Mouse (Mus musculus) neural tube, embryonic 10.5 days (tissue): ENCODE results near the gene Stk10.

Source experiments
- DNase-seq: peaks from one replicate; pipeline ENCODE4 v3.0.0-alpha.2; 2017; ENCODE audit warnings: low spot score; ENCODE audit errors: extremely low spot score

The Stk10 gene

DNA sequence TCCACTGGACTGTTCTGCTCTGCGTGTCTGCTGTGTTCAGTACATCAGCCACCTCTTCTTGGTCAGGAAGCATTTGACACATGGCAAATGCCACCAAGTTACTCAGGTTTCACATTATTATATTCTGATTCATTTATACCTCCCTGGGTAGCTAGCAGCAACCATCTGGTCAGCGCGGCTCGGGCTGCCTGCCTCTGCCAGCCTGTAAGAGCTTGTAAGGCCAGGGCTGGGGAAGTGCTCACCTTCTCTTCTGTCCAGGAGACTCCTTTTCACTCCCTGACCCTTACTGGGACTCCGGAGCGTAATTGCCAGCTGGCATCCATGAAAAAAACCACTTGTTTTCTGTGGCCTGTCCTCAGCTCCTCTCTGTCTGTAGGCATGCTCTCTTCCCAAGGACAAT is 16.1 kb downstream of the Stk10 start:
- no peak for DNase-seq

GRCm38 (mm10) chr11:32550102-32550501 is 17.0 kb downstream of the Stk10 start:
- DNase-seq = no peak

GRCm38 (mm10) chr11:32551056-32551455 is 18.0 kb downstream of the Stk10 start:
- DNase-seq = no peak

- no peak for DNase-seq
Measured at GRCm38 (mm10) chr11:32551579-32552297, 18.6 kb downstream of the Stk10 start.

DNA sequence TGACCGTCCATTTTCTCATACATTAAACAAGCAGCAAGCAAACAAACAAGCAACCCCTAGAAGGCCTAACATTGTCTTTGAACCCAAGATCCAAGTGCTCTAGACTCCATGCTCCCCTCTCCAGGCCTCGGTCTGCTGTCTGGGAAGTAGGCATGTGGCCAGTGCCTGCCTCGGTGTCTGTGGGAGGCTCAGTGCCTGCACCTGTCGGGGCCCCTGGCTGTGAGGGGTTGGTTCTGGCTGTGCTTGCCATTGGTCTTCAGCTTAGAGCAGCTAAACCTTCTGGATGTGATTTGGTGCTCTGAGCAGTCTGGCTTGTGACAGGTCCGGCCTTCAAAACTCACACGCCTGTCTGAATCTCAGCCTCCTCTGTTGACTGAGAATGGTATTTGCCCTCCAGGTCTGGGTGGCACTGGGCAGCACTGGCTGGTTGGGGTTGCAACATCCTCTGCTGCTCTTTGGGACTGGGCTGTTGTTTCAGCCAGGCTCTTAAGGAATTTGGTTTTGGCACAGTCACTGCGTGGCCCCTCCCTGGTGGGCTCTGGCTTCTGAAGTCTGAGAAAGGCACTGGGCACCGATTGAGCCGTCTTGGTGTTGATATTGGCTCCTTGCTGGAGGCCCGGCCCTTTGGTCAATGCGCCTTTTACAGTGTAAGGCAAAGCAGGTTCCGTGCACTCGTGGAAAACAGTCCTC is 19.4 kb downstream of the Stk10 start:
- DNase-seq = no peak

GRCm38 (mm10) chr11:32553311-32554140 is 20.4 kb downstream of the Stk10 start:
- no peak for DNase-seq

- DNase-seq = no peak
Measured at GRCm38 (mm10) chr11:32554141-32555091, 21.3 kb downstream of the Stk10 start.

DNA sequence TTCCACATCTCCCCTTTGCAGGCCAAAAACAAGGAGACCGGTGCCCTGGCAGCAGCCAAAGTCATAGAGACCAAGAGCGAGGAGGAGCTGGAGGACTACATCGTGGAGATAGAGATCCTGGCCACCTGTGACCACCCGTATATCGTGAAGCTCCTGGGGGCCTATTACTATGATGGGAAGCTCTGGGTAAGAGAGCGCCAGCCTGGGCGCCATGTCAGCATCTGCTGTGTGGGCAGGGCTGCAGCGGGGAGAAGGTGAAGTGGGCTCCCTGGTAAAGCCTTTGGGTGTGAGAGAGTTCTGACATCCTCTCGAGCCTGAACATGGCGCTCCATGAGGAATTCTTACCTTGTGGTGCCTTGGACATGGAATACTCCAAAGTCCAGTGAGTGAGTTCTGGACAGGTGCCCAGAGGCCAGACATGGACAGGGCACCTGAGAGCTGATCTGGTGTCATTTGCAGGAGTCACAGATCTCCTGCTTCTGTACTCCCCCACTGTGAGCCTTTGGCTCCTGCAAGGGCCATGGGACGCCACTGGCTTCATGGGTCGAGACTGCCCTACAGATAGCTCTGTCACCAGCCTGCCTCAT is 22.1 kb downstream of the Stk10 start:
- DNase-seq = no peak

GRCm38 (mm10) chr11:32556333-32556990 is 23.4 kb downstream of the Stk10 start:
- DNase-seq = no peak

DNA sequence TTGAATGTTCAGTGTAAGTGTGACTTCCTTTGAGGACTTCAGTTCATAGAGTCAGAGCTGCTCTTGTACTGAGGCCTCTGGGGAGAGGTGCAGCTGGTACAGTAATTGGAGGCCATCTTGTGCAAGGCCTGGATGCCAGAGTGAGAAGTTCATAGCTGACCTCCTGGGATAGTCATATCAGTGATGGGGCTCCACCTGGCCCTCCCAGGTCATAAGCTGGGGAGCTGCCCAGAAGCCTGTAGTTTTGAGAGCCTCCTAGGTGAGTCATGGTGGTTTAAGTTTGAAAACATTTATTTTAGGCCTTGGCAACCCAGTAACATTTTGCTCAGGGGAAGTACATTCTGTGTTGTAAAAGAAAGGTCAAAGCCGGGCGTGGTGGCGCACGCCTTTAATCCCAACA is 24.9 kb downstream of the Stk10 start:
- DNase-seq = no peak

DNA sequence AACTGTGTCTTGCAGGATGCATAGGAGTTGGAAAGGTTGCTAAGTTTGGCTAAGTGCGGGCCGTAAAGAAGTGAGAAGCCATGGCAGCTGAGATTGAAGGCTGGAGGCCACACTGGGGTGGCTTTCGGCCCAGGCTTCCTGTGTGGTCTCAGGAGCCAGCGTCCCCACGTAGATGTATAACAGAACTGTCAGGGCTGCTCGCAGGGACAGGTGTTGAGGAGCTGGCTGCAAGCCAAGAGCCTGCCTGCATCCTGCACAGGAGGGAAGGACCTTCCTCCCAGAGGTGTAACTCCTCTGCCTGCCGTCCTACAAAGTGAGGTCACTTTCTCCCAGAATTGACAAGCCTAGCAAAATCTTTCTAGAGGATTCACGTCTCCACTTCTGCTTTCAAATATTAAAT is 25.6 kb downstream of the Stk10 start:
- DNase-seq = no peak

DNA sequence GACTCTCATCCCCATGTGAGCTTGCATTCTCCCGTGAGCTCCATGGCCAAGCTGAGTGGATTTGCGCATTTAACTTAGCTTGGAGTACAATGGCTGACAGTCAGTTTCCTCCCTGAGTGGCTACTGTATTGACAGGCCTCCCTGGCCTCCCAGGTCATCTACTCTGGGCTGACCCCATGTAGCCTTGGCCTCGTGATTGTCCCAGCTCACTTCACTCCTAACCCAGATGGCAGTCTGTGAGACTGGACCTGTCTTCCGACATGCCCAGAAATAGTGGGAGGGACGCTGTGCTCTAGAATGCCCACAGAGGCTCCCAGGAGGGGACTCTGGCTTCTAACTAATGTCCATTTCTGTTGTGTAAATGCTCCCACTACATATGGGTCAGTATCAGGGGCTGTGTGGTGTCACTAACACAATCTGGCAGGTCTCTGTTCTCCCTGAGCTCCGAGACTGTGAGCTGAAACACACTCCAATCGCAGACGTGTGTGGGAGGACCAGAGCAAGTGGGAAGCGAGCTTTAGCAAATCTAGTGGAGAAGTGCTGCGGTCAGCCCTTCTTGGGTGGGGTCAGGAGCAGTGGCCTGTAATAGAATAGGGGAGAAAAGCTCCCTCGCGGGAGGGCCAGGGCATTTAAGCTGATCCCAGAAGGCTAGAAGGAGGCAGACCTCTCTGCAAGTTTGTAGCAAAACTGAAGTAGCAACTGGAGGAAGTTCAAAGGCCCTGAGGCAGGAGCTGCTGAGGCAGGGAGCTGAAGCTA is 27.1 kb downstream of the Stk10 start:
- no peak for DNase-seq

GRCm38 (mm10) chr11:32561465-32562355 is 28.6 kb downstream of the Stk10 start:
- no peak for DNase-seq

- DNase-seq = no peak
Measured at GRCm38 (mm10) chr11:32562706-32563105, 29.6 kb downstream of the Stk10 start.

DNA sequence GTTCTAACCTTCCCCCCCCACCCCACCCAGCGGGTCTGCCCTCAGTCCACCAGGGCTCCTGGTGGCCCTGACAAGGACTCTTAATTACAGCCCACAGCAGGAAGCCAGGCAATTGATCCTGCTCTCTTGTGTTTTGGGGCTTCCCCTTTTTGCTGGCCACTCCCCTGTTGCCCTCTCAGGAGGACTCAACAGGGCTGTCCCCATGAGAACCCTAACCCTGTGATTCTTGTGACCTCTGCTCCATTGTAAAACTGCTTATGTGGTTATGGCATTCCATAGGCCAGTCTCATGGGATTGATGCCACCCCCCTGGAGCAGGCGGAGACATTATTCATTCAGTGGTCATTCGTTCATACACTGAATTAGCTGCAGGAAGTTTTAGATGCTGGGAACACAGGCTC is 30.6 kb downstream of the Stk10 start:
- no peak for DNase-seq

DNA sequence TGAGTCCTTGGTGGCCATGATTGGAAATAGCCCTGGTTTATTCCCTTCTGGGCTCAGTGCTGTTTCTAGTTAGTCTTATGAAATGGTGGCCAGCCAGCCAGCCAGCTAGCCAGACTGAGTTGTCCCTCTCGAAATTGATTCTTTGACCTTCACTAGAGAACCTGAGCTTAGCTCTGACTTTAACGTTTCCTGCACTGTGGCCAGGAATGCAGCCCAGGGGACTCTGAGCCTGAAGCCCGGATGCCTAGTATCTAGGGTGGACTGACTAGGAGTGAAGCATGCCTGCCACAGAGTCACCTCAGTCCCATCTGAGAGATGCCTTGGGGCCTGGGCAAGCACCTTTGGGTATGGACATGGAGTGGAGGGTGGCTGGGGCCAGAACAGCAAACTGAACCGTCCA is 31.5 kb downstream of the Stk10 start:
- no peak for DNase-seq

DNA sequence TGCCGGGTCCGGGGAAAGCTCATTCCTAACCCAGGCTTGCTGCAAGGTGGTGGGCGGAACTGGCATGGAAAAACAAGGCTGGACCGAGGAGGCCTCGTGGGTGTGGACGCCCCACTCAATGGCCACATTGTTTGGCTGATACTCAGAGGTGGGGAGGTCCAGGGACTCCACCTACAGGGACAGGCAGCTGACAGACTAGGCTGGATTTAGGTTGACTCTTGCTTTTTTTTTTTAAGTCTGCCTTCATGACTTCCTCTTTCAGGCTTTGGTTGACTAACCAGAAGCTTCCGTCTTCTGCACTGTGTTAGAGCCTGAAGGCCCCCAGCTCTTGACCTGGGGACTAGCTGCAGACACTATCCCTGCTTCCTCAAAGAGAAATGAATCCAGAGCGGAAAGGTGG is 32.0 kb downstream of the Stk10 start:
- DNase-seq = no peak

DNA sequence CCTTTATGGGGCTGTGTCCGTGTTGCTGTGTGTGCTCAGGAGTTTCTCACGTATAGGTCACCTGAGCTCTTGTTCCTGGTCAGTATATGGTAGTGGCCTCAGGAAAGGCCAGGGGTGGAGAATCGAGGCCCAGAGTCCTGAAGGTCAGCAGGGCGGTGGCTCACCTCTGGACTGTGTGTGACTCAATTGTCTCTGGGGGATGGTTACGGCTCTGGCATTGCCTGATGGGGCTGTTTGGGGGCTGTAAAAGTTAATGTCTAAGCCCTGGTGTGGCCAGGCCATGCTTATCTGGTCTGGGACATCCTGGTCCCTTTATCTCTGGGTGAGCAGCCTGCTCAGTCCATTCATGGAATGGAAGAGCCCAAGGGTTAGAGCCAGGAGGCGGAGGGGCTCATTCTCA is 33.1 kb downstream of the Stk10 start:
- no peak for DNase-seq
